Mouse (Mus musculus) testis, adult 2 months (tissue): Measurements from ENCODE around the gene Nell2. TPM values are rescaled to one million over a fixed set of nuclear protein-coding genes. Genes with fewer than 3 reads are reported as not detected.

Experiments used
- H3K27ac ChIP-seq: fragments of 200-500 bp; 2 replicates; pipeline ENCODE4 v1.5.1; 2012; ENCODE audit warnings: low read depth, low read length; ENCODE audit not compliant: control insufficient read depth, insufficient read depth
- H3K27me3 ChIP-seq: fragments of 200-500 bp; 2 replicates; pipeline ENCODE4 v1.6.1; 2012; ENCODE audit warnings: mild to moderate bottlenecking, low read length, moderate library complexity; ENCODE audit not compliant: control insufficient read depth, insufficient read depth
- H3K36me3 ChIP-seq: fragments of 200-500 bp; 2 replicates; pipeline ENCODE4 v1.6.1; 2012; ENCODE audit warnings: mild to moderate bottlenecking, low read length; ENCODE audit not compliant: control insufficient read depth, insufficient read depth
- H3K4me1 ChIP-seq: fragments of 200-500 bp; 2 replicates; pipeline ENCODE4 v1.6.1; 2012; ENCODE audit warnings: low read length; ENCODE audit not compliant: control insufficient read depth, insufficient read depth
- H3K4me3 ChIP-seq: fragments of 200-500 bp; 2 replicates; pipeline ENCODE4 v1.5.1; 2012; ENCODE audit warnings: low read depth, mild to moderate bottlenecking, low read length, moderate library complexity, mixed read lengths; ENCODE audit not compliant: control insufficient read depth
- CTCF ChIP-seq: fragments of 200-500 bp; IDR thresholded peaks from 2 replicates; pipeline ENCODE4 v1.5.1; 2012; ENCODE audit warnings: low read depth, mild to moderate bottlenecking, inconsistent platforms, low read length, moderate library complexity; ENCODE audit not compliant: control insufficient read depth, insufficient read depth, insufficient replicate concordance
- POLR2A ChIP-seq: fragments of 200-500 bp; IDR thresholded peaks from 2 replicates; pipeline ENCODE4 v1.6.1; 2012; ENCODE audit warnings: low read depth, mild to moderate bottlenecking, inconsistent platforms, low read length, moderate library complexity; ENCODE audit not compliant: control insufficient read depth
- polyA plus RNA-seq: library from polyadenylated mRNA; depleted of rRNA; stranded (reverse); fragments of >200 nt; gene quantifications from 2 replicates; pipeline ENCODE4 v1.2.3, GENCODE M21; 2012

The Nell2 gene
- polyA plus RNA-seq, 1 experiment = 11.7 TPM

- no peak overlapping the region for H3K4me3 ChIP-seq
Observed at GRCm38 (mm10) chr15:95231171-95231570, 297.2 kb downstream of the Nell2 start.

GRCm38 (mm10) chr15:95216640-95217365 lies 311.6 kb downstream of the Nell2 start:
- Histone ChIP-seq H3K36me3 (no peaks in the 10 kb centered on the region), H3K4me1 (no peaks in the 10 kb centered on the region), H3K27me3 (no peaks in the 10 kb centered on the region), H3K27ac (no peak overlapping the region), H3K4me3 (no peak overlapping the region)
- TF ChIP-seq CTCF (no peak), POLR2A (no peak)

More at GRCm38 (mm10) chr15:95231171-95231570, 297.2 kb downstream of the Nell2 start:
- Histone ChIP-seq H3K4me1 (no peaks in the 10 kb centered on the region), H3K27ac (no peak overlapping the region), H3K27me3 (no peaks in the 10 kb centered on the region), H3K36me3 (no peaks in the 10 kb centered on the region)
- no peak for TF ChIP-seq POLR2A

GRCm38 (mm10) chr15:95210551-95210950 lies 317.8 kb downstream of the Nell2 start:
- Histone ChIP-seq H3K27me3 (no peaks in the 10 kb centered on the region), H3K4me1 (no peaks in the 10 kb centered on the region), H3K36me3 (no peaks in the 10 kb centered on the region), H3K27ac (no peak overlapping the region), H3K4me3 (no peak overlapping the region)
- TF ChIP-seq POLR2A = no peak
- no peak for TF ChIP-seq CTCF

- Histone ChIP-seq H3K27me3 (no peaks in the 10 kb centered on the region), H3K4me3 (no peak overlapping the region), H3K36me3 (no peaks in the 10 kb centered on the region), H3K4me1 (no peaks in the 10 kb centered on the region), H3K27ac (no peak overlapping the region)
- TF ChIP-seq POLR2A = no peak
Observed at GRCm38 (mm10) chr15:95209186-95209585, 319.2 kb downstream of the Nell2 start.

- Histone ChIP-seq H3K27me3 (no peaks in the 10 kb centered on the region), H3K4me1 (no peaks in the 10 kb centered on the region), H3K4me3 (no peak overlapping the region), H3K27ac (no peak overlapping the region), H3K36me3 (no peaks in the 10 kb centered on the region)
- TF ChIP-seq POLR2A (no peak), CTCF (no peak)
Observed at GRCm38 (mm10) chr15:95193661-95194280, 334.6 kb downstream of the Nell2 start.

GRCm38 (mm10) chr15:95192951-95193350 lies 335.4 kb downstream of the Nell2 start:
- TF ChIP-seq POLR2A (no peak), CTCF (no peak)
- Histone ChIP-seq H3K4me1 (no peaks in the 10 kb centered on the region), H3K27me3 (no peaks in the 10 kb centered on the region), H3K4me3 (no peak overlapping the region), H3K27ac (no peak overlapping the region), H3K36me3 (no peaks in the 10 kb centered on the region)

GRCm38 (mm10) chr15:95186226-95186625 lies 342.1 kb downstream of the Nell2 start:
- Histone ChIP-seq H3K36me3 (no peaks in the 10 kb centered on the region), H3K27ac (no peak overlapping the region), H3K4me3 (no peak overlapping the region), H3K4me1 (no peaks in the 10 kb centered on the region), H3K27me3 (no peaks in the 10 kb centered on the region)
- no peak for TF ChIP-seq POLR2A
